Mouse (Mus musculus): ENCODE results near the gene Mocs2. TPM values are rescaled to one million over a fixed set of nuclear protein-coding genes. Genes with fewer than 3 reads are reported as not detected.

The Mocs2 gene
- polyA plus RNA-seq, 1 experiment, result 27.6 TPM

GRCm38 (mm10) chr13:114853152-114853551 is 35.1 kb downstream of the Mocs2 start:
- H3K27ac ChIP-seq (ENCODE audit: insufficient read depth, low read depth, low read length), result peak overlapping the region; percentile 91; the same call in 1 of the 2 replicates
- H3K4me3 ChIP-seq (ENCODE audit: low read depth, low read length), result no peak overlapping the region
- H3K27me3 ChIP-seq (ENCODE audit: control insufficient read depth, insufficient read depth, low read length), result no peaks in the 10 kb centered on the region
- H3K36me3 ChIP-seq (ENCODE audit: control insufficient read depth, insufficient read depth, low read length), result peaks cover 3% of the 10 kb centered on the region; the same call in 1 of the 2 replicates
- peaks cover 5% of the 10 kb centered on the region; the same call in 1 of the 2 replicates for H3K4me1 ChIP-seq (ENCODE audit: control insufficient read depth, insufficient read depth, insufficient read length, low read length)
- 39% methylated on average over 2 of the region's 2 CpGs for WGBS
- TF ChIP-seq POLR2A (IDR thresholded peaks at IDR 0.05; ENCODE audit: low read depth, low read length) (no peak), CTCF (IDR thresholded peaks at IDR 0.05; ENCODE audit: extremely low read depth, insufficient read length, insufficient replicate concordance, low read depth, low read length) (no peak)

DNA sequence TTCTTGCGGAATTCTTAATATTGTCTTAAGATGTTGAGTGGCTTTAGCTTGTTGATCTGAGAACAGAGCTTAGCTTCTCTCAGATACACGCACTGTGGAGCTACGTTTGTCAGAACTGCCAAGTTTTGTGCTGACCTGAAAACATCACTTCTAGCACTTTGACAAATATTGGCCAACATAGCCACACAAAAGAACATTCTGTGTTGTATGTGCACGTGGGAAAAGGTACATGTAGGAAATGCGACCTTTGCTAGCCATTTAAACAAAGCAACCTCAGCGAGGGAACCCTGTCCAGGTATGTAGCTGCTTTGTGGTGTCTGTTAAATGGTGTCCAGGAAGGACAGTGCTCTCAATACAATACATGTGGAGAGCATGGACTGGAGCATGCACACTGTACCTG is 36.0 kb downstream of the Mocs2 start:
- TF ChIP-seq POLR2A (IDR thresholded peaks at IDR 0.05; ENCODE audit: low read depth, low read length) (no peak), CTCF (IDR thresholded peaks at IDR 0.05; ENCODE audit: extremely low read depth, insufficient read length, insufficient replicate concordance, low read depth, low read length) (no peak)
- Histone ChIP-seq H3K27ac (ENCODE audit: insufficient read depth, low read depth, low read length) (no peak overlapping the region), H3K4me1 (ENCODE audit: control insufficient read depth, insufficient read depth, insufficient read length, low read length) (peaks cover 5% of the 10 kb centered on the region; the same call in 1 of the 2 replicates), H3K4me3 (ENCODE audit: low read depth, low read length) (no peak overlapping the region), H3K27me3 (ENCODE audit: control insufficient read depth, insufficient read depth, low read length) (no peaks in the 10 kb centered on the region), H3K36me3 (ENCODE audit: control insufficient read depth, insufficient read depth, low read length) (peaks cover 3% of the 10 kb centered on the region; the same call in 1 of the 2 replicates)
- WGBS, result 88% methylated on average over 6 of the region's 6 CpGs

GRCm38 (mm10) chr13:114854428-114854827 is 36.4 kb downstream of the Mocs2 start:
- Histone ChIP-seq H3K27me3 (ENCODE audit: control insufficient read depth, insufficient read depth, low read length) (no peaks in the 10 kb centered on the region), H3K4me1 (ENCODE audit: control insufficient read depth, insufficient read depth, insufficient read length, low read length) (peaks cover 5% of the 10 kb centered on the region; the same call in 1 of the 2 replicates), H3K27ac (ENCODE audit: insufficient read depth, low read depth, low read length) (no peak overlapping the region), H3K4me3 (ENCODE audit: low read depth, low read length) (no peak overlapping the region), H3K36me3 (ENCODE audit: control insufficient read depth, insufficient read depth, low read length) (peaks cover 4% of the 10 kb centered on the region; the same call in 1 of the 2 replicates)
- TF ChIP-seq POLR2A (IDR thresholded peaks at IDR 0.05; ENCODE audit: low read depth, low read length) (no peak), CTCF (IDR thresholded peaks at IDR 0.05; ENCODE audit: extremely low read depth, insufficient read length, insufficient replicate concordance, low read depth, low read length) (no peak)
- WGBS, result 92% methylated on average over 3 of the region's 3 CpGs

- H3K4me3 ChIP-seq (ENCODE audit: low read depth, low read length), result no peak overlapping the region
- H3K27ac ChIP-seq (ENCODE audit: insufficient read depth, low read depth, low read length), result no peak overlapping the region
- peaks cover 5% of the 10 kb centered on the region; the same call in 1 of the 2 replicates for H3K4me1 ChIP-seq (ENCODE audit: control insufficient read depth, insufficient read depth, insufficient read length, low read length)
- 72% methylated on average over 15 of the region's 15 CpGs for WGBS
- H3K27me3 ChIP-seq (ENCODE audit: control insufficient read depth, insufficient read depth, low read length), result no peaks in the 10 kb centered on the region
- no peak for TF ChIP-seq CTCF (IDR thresholded peaks at IDR 0.05; ENCODE audit: extremely low read depth, insufficient read length, insufficient replicate concordance, low read depth, low read length)
- TF ChIP-seq POLR2A (IDR thresholded peaks at IDR 0.05; ENCODE audit: low read depth, low read length), result no peak
- peaks cover 5% of the 10 kb centered on the region; the same call in 1 of the 2 replicates for H3K36me3 ChIP-seq (ENCODE audit: control insufficient read depth, insufficient read depth, low read length)
Measured at GRCm38 (mm10) chr13:114855573-114856268, 37.7 kb downstream of the Mocs2 start.

DNA sequence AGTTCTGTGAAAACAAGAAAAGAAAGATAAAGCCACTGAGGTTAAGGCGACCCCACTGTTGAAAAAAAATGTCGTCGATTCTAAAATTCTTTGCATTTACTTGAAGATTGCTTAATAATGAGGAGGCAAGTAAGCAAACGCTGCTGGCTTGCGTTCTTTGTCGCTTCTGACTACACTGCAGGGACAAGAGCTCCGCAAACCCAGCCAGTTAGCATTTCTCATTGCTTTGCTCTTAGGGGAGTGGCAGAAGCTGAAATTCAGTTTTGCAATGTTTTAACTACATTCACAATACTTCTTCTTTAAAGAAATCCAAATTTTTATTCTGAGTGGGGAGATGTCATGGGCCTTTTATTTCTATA is 38.2 kb downstream of the Mocs2 start:
- Histone ChIP-seq H3K4me3 (ENCODE audit: low read depth, low read length) (no peak overlapping the region), H3K27me3 (ENCODE audit: control insufficient read depth, insufficient read depth, low read length) (no peaks in the 10 kb centered on the region), H3K27ac (ENCODE audit: insufficient read depth, low read depth, low read length) (no peak overlapping the region), H3K4me1 (ENCODE audit: control insufficient read depth, insufficient read depth, insufficient read length, low read length) (peaks cover 5% of the 10 kb centered on the region; the same call in 1 of the 2 replicates), H3K36me3 (ENCODE audit: control insufficient read depth, insufficient read depth, low read length) (peaks cover 5% of the 10 kb centered on the region; the same call in 1 of the 2 replicates)
- 69% methylated on average over 7 of the region's 7 CpGs for WGBS
- no peak for TF ChIP-seq CTCF (IDR thresholded peaks at IDR 0.05; ENCODE audit: extremely low read depth, insufficient read length, insufficient replicate concordance, low read depth, low read length)

DNA sequence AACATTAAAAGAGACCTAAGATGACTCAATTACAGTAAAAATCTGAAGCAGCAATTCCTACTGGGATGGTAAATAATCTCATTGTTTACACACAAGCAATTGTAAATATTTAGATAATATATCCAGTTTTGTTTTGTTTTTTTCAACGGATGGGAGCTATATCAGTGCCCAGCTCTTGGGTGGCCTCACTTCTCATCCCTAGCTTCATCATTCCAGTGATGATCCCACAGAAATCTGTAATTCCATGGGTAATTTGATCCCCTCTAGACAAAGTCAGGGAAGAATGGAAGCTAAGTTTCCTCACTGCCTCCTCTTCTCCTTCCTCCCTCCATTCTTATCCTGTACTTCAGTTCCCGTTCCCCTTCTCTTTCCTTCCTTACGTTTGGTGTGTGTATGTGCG is 39.5 kb downstream of the Mocs2 start:
- Histone ChIP-seq H3K4me1 (ENCODE audit: control insufficient read depth, insufficient read depth, insufficient read length, low read length) (peaks cover 2% of the 10 kb centered on the region; the same call in 1 of the 2 replicates), H3K27ac (ENCODE audit: insufficient read depth, low read depth, low read length) (no peak overlapping the region), H3K36me3 (ENCODE audit: control insufficient read depth, insufficient read depth, low read length) (peaks cover 11% of the 10 kb centered on the region), H3K27me3 (ENCODE audit: control insufficient read depth, insufficient read depth, low read length) (no peaks in the 10 kb centered on the region), H3K4me3 (ENCODE audit: low read depth, low read length) (no peak overlapping the region)
- TF ChIP-seq CTCF (IDR thresholded peaks at IDR 0.05; ENCODE audit: extremely low read depth, insufficient read length, insufficient replicate concordance, low read depth, low read length), result no peak
- no peak for TF ChIP-seq POLR2A (IDR thresholded peaks at IDR 0.05; ENCODE audit: low read depth, low read length)
- 78% methylated on average over 4 of the region's 4 CpGs for WGBS

DNA sequence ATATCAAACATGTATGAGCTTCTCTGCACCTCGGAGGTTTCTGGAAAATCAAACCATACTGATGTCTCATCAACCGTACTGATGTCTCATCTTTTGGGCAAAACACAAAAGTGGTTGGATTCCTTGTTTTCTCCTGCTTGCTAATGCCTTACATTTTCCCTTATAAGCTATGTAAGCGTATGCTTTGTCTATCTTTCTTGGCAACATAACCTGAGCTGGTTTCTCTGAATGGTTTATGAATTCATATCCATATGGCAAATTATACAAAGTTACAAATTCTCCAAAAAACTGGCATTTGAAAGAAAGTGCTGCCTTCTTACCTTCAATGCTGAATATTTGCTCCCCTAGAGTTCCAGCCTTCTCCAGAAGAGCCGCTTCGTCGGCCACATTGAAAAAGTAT is 56.7 kb downstream of the Mocs2 start:
- Histone ChIP-seq H3K27ac (ENCODE audit: insufficient read depth, low read depth, low read length) (no peak overlapping the region), H3K4me1 (ENCODE audit: control insufficient read depth, insufficient read depth, insufficient read length, low read length) (no peaks in the 10 kb centered on the region), H3K4me3 (ENCODE audit: low read depth, low read length) (no peak overlapping the region), H3K27me3 (ENCODE audit: control insufficient read depth, insufficient read depth, low read length) (no peaks in the 10 kb centered on the region), H3K36me3 (ENCODE audit: control insufficient read depth, insufficient read depth, low read length) (peaks cover 24% of the 10 kb centered on the region)
- WGBS, result 91% methylated on average over 6 of the region's 6 CpGs
- TF ChIP-seq CTCF (IDR thresholded peaks at IDR 0.05; ENCODE audit: extremely low read depth, insufficient read length, insufficient replicate concordance, low read depth, low read length) (no peak), POLR2A (IDR thresholded peaks at IDR 0.05; ENCODE audit: low read depth, low read length) (no peak)

Measured in small intestine, adult 2 months (tissue).